Mouse (Mus musculus) spleen, adult 2 months (tissue): ENCODE measurements around the gene Slc35e3.

Experiments used
- CTCF ChIP-seq: fragments of 200-500 bp; IDR thresholded peaks from 2 replicates; pipeline ENCODE4 v1.5.1; 2011; ENCODE audit warnings: mild to moderate bottlenecking, inconsistent platforms; ENCODE audit not compliant: insufficient read depth, insufficient read length, insufficient replicate concordance; ENCODE audit errors: extremely low read depth
- POLR2A ChIP-seq: fragments of 200-500 bp; IDR thresholded peaks from 2 replicates; pipeline ENCODE4 v1.6.1; 2011; ENCODE audit warnings: low read depth, low read length, inconsistent platforms

DNA sequence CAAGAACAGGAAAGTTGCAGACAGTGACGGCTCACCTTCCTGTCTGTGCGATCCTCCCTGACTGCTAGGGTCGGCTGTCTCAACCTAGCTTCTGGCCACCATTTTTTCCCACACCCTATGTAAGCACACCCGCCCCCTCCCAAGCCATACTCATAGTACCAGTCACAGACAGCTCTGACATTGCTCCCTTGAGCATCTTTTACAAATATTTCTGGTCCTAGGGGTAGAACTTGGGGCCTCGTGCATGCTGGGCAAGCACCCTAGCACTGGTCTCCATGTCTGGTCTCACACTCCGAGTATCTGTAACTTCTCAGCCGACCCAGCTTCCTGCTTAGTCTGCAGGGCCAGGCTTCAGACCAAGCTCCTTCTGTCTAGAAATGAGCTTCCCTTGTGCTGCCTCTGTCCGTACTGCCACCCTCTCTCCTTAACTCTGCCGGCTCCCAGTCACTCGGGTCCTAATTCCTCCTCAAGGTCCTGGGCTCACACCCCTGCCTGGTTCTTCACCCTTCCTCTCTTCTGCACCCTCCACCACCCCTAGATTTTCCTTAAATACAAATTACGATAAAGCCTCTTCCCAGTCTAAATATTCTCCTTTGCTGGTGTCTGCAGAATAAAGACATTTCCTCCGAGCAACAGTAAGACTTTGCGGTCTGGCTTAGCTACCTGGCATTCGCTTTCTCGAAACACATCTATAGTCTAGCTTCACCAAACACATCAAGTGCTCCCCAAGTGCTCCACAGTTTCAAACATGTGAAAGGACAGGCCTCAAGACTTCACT is 4.3 kb downstream of the Slc35e3 start:
- TF ChIP-seq POLR2A (no peak), CTCF (no peak)
